Mouse (Mus musculus) thymus, adult 2 months (tissue): ENCODE data around the gene Plekha6.

Experiments
- CTCF ChIP-seq: fragments of 200-500 bp; IDR thresholded peaks from 2 replicates; pipeline ENCODE4 v1.5.1; 2012; ENCODE audit warnings: mild to moderate bottlenecking, control low read depth, low read length, moderate library complexity, borderline replicate concordance; ENCODE audit not compliant: control insufficient read depth, poor library complexity, insufficient read depth; ENCODE audit errors: extremely low read depth
- POLR2A ChIP-seq: fragments of 200-500 bp; IDR thresholded peaks from 2 replicates; pipeline ENCODE4 v1.6.1; 2012; ENCODE audit warnings: mild to moderate bottlenecking, low read length, control low read depth, moderate library complexity; ENCODE audit not compliant: control insufficient read depth, poor library complexity, insufficient read depth; ENCODE audit errors: extremely low read depth

- no peak for TF ChIP-seq CTCF
- no peak for TF ChIP-seq POLR2A
These were observed 186.2 kb downstream of the Plekha6 start, which contains the start of gene Ren1 for GRCm38 (mm10) chr1:133350210-133350609.
